Mouse (Mus musculus) intestine, postnatal 0 days (tissue): ENCODE results near the gene Gp9. TPM values are rescaled to one million over a fixed set of nuclear protein-coding genes. Genes with fewer than 3 reads are reported as not detected.

Experiments used
- ATAC-seq: fragments of 200-750 bp; cut with Nextera tagmentation; 2 replicates; pipeline ENCODE4 v1.8.0; 2017; ENCODE audit warnings: mild to moderate bottlenecking, moderate TSS enrichment, moderate library complexity
- H3K27ac ChIP-seq: fragments of 300-500 bp; sonication (generic); 2 replicates; pipeline ENCODE4 v1.5.1; 2014; ENCODE audit warnings: mild to moderate bottlenecking, low read depth, low read length, moderate library complexity
- H3K27me3 ChIP-seq: fragments of 300-500 bp; sonication (generic); replicated peaks from 2 replicates; pipeline ENCODE4 v1.6.1; 2014; ENCODE audit warnings: low read length, mixed read lengths; ENCODE audit not compliant: control insufficient read depth, insufficient read depth
- H3K36me3 ChIP-seq: fragments of 300-500 bp; sonication (generic); 2 replicates; pipeline ENCODE4 v1.6.1; 2014; ENCODE audit warnings: mild to moderate bottlenecking, moderate library complexity; ENCODE audit not compliant: control insufficient read depth, insufficient read depth
- H3K4me1 ChIP-seq: fragments of 300-500 bp; sonication (generic); replicated peaks from 2 replicates; pipeline ENCODE4 v1.6.1; 2014; ENCODE audit warnings: antibody characterized with exemption, low read length, mixed read lengths; ENCODE audit not compliant: control insufficient read depth, insufficient read depth
- H3K4me2 ChIP-seq: fragments of 300-500 bp; sonication (generic); replicated peaks from 2 replicates; pipeline ENCODE4 v1.6.1; 2014; ENCODE audit warnings: low read depth, mild to moderate bottlenecking, moderate library complexity
- H3K4me3 ChIP-seq: fragments of 300-500 bp; sonication (generic); 2 replicates; pipeline ENCODE4 v1.5.1; 2014; ENCODE audit warnings: low read depth, low read length
- H3K9ac ChIP-seq: fragments of 300-500 bp; sonication (generic); 2 replicates; pipeline ENCODE4 v1.6.1; 2014; ENCODE audit warnings: mild to moderate bottlenecking, low read depth, low read length
- H3K9me3 ChIP-seq: fragments of 300-500 bp; sonication (generic); 2 replicates; pipeline ENCODE4 v1.6.1; 2016; ENCODE audit warnings: mixed run types; ENCODE audit not compliant: control insufficient read depth
- CTCF ChIP-seq: sonication (generic); IDR thresholded peaks from 2 replicates; pipeline ENCODE4 v1.5.1; 2016; ENCODE audit warnings: low read depth, mild to moderate bottlenecking, control low read depth, antibody characterized with exemption, moderate library complexity
- WGBS: fragments of 180-500 bp; shearing (Covaris S2); extraction: QIAGEN DNeasy Blood & Tissue Kit; methylation state at CpG from one replicate; pipeline ENCODE4 v1.1.7; 2014; 5-methylcytosine and 5-hydroxymethylcytosine counted together
- polyA plus RNA-seq: library from polyadenylated mRNA; unstranded; fragments of >200 nt; fragmentation: Nextera tagmentation; extraction: Ambion mirVana; gene quantifications from 2 replicates; pipeline ENCODE4 v1.2.1, GENCODE M21; 2015

The Gp9 gene
- polyA plus RNA-seq, 1 experiment from 2014 or later = 2.3 TPM

DNA sequence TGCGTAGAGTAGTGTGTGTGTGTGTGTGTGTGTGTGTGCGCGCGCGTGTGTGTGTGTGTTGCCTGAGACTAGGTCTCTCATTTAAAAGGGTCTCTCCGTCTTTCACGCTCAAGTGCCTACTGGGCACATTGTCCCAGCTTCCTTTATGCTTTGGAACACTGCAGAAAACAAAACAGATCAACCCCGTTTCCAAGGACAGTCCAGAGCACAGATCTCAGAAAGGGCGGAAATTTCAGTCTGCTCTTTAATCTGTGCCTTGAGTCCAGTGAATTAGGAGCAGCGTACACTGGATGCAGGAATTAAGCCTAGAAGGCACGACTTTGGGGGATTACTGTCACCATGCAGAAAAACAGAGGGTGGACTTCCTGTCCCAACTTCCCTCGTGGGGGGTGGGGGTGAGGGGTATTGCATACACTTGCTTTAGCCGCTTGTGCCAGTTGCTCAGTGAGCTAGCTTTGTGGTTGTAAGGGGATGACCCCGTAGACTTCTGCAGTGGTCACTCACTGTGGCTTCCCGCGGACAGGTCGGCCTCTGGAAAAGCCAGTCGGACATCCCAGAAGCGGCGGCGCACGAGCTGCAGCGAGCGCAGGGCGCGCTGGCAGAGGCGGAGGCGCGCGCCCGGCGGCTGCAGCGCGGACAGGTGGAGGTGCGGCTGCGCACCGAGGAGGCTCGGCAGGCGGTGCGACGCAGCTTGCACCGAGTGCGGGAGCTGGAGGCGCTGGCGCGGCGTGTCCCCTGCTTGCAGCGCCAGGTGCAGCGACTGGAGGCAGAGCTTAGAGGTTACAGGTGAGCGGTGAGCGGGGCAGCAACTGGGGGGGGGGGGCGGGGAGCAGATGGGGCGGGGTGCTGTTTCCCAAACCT, 45.5 kb upstream of the Gp9 start:
- H3K27me3 ChIP-seq = peaks cover 47% of the 10 kb centered on the region
- H3K9ac ChIP-seq = no peak overlapping the region
- no peaks in the 10 kb centered on the region for H3K4me1 ChIP-seq
- 7% methylated on average over 51 of the region's 53 CpGs for WGBS
- TF ChIP-seq CTCF = no peak
- H3K27ac ChIP-seq = no peak overlapping the region
- ATAC-seq = no peak
- no peaks in the 10 kb centered on the region for H3K9me3 ChIP-seq
- no peaks in the 10 kb centered on the region for H3K36me3 ChIP-seq
- H3K4me2 ChIP-seq = peak overlapping the region; percentile 74
- peak overlapping the region; percentile 44 for H3K4me3 ChIP-seq

DNA sequence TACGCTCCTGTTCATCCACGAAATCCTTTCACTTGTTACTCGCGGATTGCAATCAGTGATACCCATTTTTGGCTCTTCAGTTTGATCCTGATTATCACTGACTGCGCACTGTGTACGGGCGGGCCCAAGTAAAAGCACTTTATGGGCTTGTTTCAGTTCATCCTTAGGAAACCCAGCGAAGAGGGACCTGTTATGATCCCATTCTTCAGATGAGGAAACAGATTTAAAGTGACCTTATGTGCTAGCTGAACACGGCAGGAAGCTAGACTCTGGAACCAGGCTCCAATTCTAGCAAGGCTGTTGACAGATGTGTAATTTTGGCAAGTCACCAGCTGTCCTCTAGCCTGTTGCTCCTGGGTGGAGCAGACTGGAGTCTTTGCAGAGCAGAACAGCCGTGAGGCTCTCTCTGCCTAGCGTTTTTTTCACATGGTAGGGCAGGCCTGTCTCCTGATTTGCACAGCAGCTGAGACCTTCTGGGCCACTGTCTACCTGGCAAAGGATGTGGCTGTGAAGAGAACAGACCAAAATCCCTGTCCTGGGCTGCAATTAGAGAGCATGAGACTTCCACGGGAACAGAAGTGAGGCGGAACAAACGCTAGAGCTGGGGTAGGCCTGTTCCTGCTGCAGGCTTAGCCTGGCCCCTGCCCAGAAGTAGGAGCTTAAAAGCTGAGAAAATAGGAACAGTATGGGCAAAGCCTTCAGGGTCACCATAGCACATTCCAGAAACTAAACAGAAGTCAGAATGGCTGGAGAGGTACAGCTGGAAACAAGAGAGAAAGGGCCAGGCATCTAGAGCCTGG, 44.5 kb upstream of the Gp9 start:
- no peak overlapping the region for H3K4me3 ChIP-seq
- H3K4me2 ChIP-seq = peak overlapping the region; percentile 61
- peaks cover 47% of the 10 kb centered on the region for H3K27me3 ChIP-seq
- no peak overlapping the region for H3K9ac ChIP-seq
- ATAC-seq = no peak
- H3K36me3 ChIP-seq = no peaks in the 10 kb centered on the region
- no peaks in the 10 kb centered on the region for H3K9me3 ChIP-seq
- no peaks in the 10 kb centered on the region for H3K4me1 ChIP-seq
- 41% methylated on average over 14 of the region's 14 CpGs for WGBS
- no peak overlapping the region for H3K27ac ChIP-seq
- TF ChIP-seq CTCF = no peak

DNA sequence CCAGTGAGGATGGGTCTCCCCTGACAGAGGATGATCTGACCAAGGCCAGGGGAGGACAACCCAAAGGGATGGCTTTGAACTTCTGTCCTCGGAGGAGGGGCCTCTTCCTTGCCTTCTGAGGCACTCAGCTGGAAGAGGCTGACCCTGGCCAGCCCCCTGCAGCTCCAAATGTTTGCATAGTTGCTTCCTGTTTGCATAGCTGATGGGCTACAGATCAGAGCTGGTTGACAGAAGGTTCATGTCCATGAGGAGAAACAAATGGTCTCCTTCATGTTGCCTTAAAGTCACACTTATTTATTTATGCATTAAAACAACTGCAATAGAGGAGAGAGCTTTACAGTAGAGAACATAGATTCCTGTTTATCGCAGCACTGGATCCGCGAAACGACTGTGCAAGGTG, 43.7 kb upstream of the Gp9 start:
- Histone ChIP-seq H3K27me3 (peaks cover 45% of the 10 kb centered on the region), H3K9me3 (no peaks in the 10 kb centered on the region)
- 41% methylated on average over 5 of the region's 5 CpGs for WGBS

DNA sequence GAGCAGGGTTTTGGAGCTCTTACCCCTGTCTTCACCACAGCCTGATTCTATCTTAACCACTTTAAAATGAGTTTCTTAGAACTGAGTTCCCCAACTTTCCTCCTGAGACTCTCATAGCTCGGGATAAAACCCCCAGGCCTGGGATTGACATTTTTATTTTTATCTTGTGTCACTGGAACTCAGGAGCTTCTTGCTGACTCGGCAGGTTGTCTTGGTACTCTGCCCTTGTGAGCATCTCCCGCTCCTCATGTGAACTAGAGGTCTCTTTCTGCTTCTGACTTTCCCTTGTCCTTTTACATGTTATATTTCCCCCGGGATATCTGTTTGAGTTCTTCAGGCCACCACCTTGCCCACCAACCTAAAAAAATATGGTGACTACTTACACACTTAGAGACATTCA, 40.9 kb upstream of the Gp9 start:
- no peaks in the 10 kb centered on the region for H3K9me3 ChIP-seq
- no peak overlapping the region for H3K9ac ChIP-seq
- no peaks in the 10 kb centered on the region for H3K4me1 ChIP-seq
- no peak overlapping the region for H3K27ac ChIP-seq
- 83% methylated on average over 4 of the region's 4 CpGs for WGBS
- no peak for ATAC-seq
- no peaks in the 10 kb centered on the region for H3K36me3 ChIP-seq
- no peak overlapping the region for H3K4me2 ChIP-seq
- no peak overlapping the region for H3K4me3 ChIP-seq
- peaks cover 19% of the 10 kb centered on the region for H3K27me3 ChIP-seq
- no peak for TF ChIP-seq CTCF

More for the DNA sequence above, 43.7 kb upstream of the Gp9 start:
- no peak overlapping the region for H3K27ac ChIP-seq
- H3K4me1 ChIP-seq = no peaks in the 10 kb centered on the region
- no peak overlapping the region for H3K4me3 ChIP-seq
- no peak overlapping the region for H3K9ac ChIP-seq
- H3K36me3 ChIP-seq = no peaks in the 10 kb centered on the region
- no peak for ATAC-seq
- TF ChIP-seq CTCF = no peak
- H3K4me2 ChIP-seq = no peak overlapping the region

DNA sequence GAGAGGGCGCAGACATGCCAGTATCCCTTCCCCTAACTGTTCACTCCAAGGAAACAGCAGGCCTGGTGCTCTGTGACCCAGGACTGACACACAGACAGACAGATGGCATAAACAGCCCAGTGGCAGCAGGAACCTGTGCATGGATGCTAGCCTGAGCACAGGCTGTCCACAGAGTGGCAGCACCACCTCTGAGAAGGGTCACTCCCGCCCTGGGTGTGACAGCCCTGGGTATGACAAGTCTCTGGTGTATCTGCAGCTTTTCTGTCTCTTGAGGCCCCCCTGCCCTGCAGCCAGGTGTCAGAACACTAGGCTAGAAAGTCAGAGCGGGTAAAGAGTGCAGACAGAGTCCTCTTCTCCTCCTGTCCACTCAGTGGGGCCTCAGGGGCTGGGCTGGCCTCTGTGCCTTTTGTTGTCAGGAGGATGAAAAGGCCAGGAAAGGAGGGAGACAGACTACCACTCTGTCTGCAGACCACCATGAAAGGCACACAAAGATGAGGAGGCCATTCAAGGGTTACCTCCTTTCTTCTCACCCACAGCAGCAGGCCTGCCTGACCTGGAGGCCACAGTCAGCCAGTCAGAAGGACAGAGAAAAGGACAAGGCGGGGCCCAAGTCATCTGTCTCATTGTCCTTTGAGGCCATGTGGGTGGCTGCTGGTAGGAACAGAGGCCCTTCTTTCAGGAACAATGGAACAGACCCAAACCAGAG, 39.8 kb upstream of the Gp9 start:
- Histone ChIP-seq H3K4me3 (no peak overlapping the region), H3K36me3 (no peaks in the 10 kb centered on the region), H3K9ac (no peak overlapping the region), H3K27ac (no peak overlapping the region), H3K9me3 (no peaks in the 10 kb centered on the region), H3K4me2 (no peak overlapping the region), H3K27me3 (peaks cover 9% of the 10 kb centered on the region; the same call in 1 of the 2 replicates), H3K4me1 (no peaks in the 10 kb centered on the region)
- no peak for ATAC-seq
- 79% methylated on average over 4 of the region's 4 CpGs for WGBS
- TF ChIP-seq CTCF = peak; percentile 34

DNA sequence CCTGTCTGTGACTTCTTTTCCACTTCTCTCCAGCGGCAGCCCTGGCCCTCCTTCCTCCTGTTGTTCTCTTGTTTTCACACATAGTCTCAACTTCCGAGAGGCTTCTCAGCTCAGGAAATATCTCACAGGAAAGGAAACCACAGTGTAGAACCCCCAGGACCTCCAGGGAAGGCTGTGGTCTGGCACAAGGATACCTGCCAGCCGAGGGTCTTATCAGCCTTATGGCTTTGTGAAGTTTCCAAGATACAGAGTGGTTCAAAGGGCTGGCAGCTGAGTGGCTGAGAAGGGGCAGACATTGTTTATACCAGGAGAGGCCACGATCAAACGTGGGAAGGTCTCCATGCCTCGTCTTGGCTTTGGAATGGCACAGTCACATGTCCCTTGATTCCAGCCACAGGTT, 38.0 kb upstream of the Gp9 start:
- no peak overlapping the region for H3K27ac ChIP-seq
- H3K9me3 ChIP-seq = no peaks in the 10 kb centered on the region
- no peaks in the 10 kb centered on the region for H3K36me3 ChIP-seq
- no peaks in the 10 kb centered on the region for H3K27me3 ChIP-seq
- H3K4me3 ChIP-seq = no peak overlapping the region
- ATAC-seq = no peak
- no peak for TF ChIP-seq CTCF
- WGBS = 45% methylated on average over 6 of the region's 6 CpGs
- no peak overlapping the region for H3K4me2 ChIP-seq
- H3K9ac ChIP-seq = no peak overlapping the region
- no peaks in the 10 kb centered on the region for H3K4me1 ChIP-seq
